Mouse (Mus musculus): ENCODE data around the gene Jund. TPM values are rescaled to one million over a fixed set of nuclear protein-coding genes. Genes with fewer than 3 reads are reported as not detected.

The Jund gene
- polyA plus RNA-seq, 1 experiment from 2014 or later: 97.7 TPM

DNA sequence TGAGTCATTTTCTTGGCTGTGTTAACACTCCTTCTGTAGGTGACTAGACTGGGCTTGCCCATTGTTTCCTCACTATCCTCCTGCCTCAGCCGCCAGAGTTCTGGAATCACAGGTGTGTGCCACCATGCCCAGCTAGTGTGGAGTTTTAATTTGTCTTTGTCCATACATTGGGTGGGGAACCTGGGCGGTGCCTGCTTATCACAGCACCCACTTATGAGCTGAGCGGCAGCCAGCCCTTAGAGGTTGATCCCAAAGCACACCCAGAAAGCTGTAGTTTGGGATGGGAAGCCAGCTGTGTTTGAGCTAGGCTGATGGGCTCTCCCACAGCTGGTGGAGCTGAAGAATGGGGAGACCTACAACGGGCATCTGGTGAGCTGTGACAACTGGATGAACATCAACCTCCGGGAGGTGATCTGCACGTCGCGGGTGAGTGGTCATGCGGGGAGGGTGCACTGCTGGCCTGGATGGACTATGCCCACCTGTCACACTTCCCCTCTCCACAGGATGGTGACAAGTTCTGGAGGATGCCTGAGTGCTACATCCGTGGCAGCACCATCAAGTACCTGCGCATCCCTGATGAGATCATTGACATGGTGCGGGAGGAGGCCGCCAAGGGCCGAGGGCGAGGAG, 21.2 kb upstream of the Jund start:
- ATAC-seq: no peak
- Histone ChIP-seq H3K27me3 (no peaks in the 10 kb centered on the region), H3K4me2 (replicated peaks) (no peak overlapping the region), H3K9ac (replicated peaks) (no peak overlapping the region), H3K4me1 (replicated peaks) (peaks cover 24% of the 10 kb centered on the region), H3K4me3 (replicated peaks) (no peak overlapping the region), H3K36me3 (peaks cover 32% of the 10 kb centered on the region), H3K27ac (no peak overlapping the region), H3K9me3 (no peaks in the 10 kb centered on the region)
- 95% methylated on average over 15 of the region's 15 CpGs for WGBS

DNA sequence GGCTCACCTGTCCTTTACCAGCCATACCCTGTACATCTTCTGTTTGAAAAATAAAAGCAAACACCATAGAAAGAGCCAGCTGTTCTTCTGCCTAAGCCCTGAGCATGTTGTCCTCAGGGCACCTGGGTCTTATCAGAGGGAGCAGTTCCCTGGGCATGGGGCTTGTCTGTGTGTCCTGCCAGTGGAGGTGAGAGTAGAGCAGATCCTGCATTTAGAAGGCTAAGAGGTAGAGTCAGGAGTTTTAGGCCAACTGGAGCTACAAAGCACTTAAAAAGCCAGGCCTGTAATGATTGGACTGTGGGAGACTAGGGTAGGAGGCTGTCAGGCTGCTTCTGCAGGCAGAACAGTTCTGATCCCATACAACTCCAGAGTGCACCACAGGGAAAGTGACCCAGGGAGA, 20.1 kb upstream of the Jund start:
- Histone ChIP-seq H3K4me2 (replicated peaks) (no peak overlapping the region), H3K27me3 (no peaks in the 10 kb centered on the region), H3K4me3 (replicated peaks) (no peak overlapping the region), H3K9ac (replicated peaks) (no peak overlapping the region), H3K27ac (no peak overlapping the region), H3K9me3 (no peaks in the 10 kb centered on the region), H3K36me3 (peaks cover 32% of the 10 kb centered on the region), H3K4me1 (replicated peaks) (peaks cover 21% of the 10 kb centered on the region)
- no peak for ATAC-seq

DNA sequence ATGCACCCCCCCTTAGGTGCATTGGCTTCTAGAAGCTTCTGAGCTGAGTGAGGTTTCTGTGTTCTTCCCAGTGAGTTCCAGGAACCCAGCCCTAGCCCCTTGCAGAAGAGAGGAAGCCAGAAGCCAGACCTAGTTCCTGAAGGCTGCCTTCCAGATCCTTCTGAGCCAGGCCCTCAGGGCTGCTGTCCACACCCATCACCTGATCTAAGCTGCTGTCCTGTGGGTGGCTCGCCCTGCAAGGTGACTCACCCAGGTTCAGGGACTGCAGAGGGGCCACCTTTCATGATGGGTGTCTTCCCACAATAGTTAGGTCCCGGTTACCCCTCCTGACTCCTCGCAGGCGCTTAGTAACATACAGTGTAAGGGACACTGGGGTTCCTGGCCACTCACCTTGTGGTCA, 19.3 kb upstream of the Jund start:
- no peaks in the 10 kb centered on the region for H3K9me3 ChIP-seq
- no peak overlapping the region for H3K4me3 ChIP-seq (replicated peaks)
- no peak overlapping the region for H3K27ac ChIP-seq
- WGBS: 95% methylated on average over 4 of the region's 4 CpGs
- peaks cover 17% of the 10 kb centered on the region for H3K4me1 ChIP-seq (replicated peaks)
- H3K9ac ChIP-seq (replicated peaks): no peak overlapping the region
- no peaks in the 10 kb centered on the region for H3K27me3 ChIP-seq
- no peak overlapping the region for H3K4me2 ChIP-seq (replicated peaks)
- ATAC-seq: no peak
- H3K36me3 ChIP-seq: peaks cover 32% of the 10 kb centered on the region

DNA sequence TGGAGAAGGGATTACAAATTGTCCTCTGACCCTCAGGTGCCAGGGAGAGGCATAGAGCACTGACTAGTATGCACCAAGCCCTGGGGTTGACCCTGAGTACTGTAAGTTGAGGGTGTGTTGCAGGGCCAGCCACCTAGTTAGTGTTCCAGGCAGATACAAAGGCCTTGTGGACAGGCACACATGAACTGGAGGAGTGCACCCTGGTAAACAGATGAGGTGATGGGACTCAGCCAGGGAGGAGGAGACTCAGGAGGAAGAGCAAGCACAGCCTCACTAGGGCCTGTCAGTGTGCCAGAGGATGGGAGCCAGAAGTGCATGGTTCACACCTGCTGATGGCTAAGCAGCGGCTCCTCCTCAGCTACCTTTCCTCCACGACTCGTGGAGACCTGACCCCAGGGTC, 18.7 kb upstream of the Jund start:
- H3K9me3 ChIP-seq: no peaks in the 10 kb centered on the region
- peaks cover 14% of the 10 kb centered on the region for H3K4me1 ChIP-seq (replicated peaks)
- WGBS: 86% methylated on average over 3 of the region's 3 CpGs
- H3K36me3 ChIP-seq: peaks cover 32% of the 10 kb centered on the region
- no peak overlapping the region for H3K4me3 ChIP-seq (replicated peaks)
- H3K9ac ChIP-seq (replicated peaks): no peak overlapping the region
- no peak overlapping the region for H3K4me2 ChIP-seq (replicated peaks)
- no peak overlapping the region for H3K27ac ChIP-seq
- ATAC-seq: no peak
- H3K27me3 ChIP-seq: no peaks in the 10 kb centered on the region

DNA sequence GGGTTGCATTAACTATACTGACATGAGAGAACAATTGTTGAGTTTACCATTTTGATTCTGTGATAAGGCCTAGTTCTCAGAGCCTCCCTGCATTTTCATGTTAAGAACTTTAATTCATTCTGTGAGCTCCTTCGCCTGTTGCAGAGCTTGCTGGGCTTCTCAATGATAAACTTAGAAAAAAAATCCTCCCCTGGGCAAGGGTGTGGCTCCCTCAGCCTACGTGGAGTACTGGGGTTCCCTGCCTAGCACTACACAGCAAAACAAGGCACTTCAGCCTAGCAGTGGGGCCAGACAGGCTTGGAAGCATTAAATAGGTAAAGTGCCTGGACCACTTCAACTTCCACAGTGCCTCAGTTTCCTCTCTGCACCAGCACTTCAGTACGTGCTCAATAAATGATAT, 17.3 kb upstream of the Jund start:
- no peak overlapping the region for H3K9ac ChIP-seq (replicated peaks)
- peaks cover 32% of the 10 kb centered on the region for H3K36me3 ChIP-seq
- H3K4me1 ChIP-seq (replicated peaks): peaks cover 13% of the 10 kb centered on the region
- H3K9me3 ChIP-seq: no peaks in the 10 kb centered on the region
- no peak overlapping the region for H3K4me3 ChIP-seq (replicated peaks)
- no peak overlapping the region for H3K27ac ChIP-seq
- 77% methylated on average over 3 of the region's 3 CpGs for whole genome bisulfite sequencing
- H3K27me3 ChIP-seq: no peaks in the 10 kb centered on the region
- ATAC-seq: no peak
- no peak overlapping the region for H3K4me2 ChIP-seq (replicated peaks)

DNA sequence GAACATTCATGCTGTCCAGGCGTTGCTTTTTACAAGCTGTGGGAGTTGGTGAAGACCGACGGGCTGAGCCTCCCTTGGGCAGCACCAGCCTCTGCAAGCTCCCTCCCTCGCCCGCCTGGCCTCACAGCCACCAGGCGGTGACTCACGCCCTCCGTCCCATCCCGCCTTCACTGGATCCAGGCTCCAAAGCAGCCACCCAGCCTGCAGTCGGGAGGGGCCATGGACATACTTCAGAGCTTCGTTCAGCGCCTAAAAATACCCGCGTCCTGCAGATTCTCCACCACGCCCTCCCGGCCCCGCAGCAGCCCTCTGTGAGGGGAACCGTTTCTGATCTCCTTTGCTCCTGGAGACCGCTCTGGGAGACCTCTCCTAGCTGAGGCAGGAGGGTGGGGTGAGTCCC, 16.6 kb upstream of the Jund start:
- WGBS: 8% methylated on average over 19 of the region's 19 CpGs
- ATAC-seq: no peak
- Histone ChIP-seq H3K4me2 (replicated peaks) (no peak overlapping the region; the same call in 1 of the 2 replicates), H3K27me3 (no peaks in the 10 kb centered on the region), H3K27ac (no peak overlapping the region), H3K4me1 (replicated peaks) (peaks cover 13% of the 10 kb centered on the region), H3K9me3 (no peaks in the 10 kb centered on the region), H3K4me3 (replicated peaks) (no peak overlapping the region), H3K9ac (replicated peaks) (peak overlapping the region; percentile 20; the same call in 1 of the 2 replicates), H3K36me3 (peaks cover 32% of the 10 kb centered on the region)

DNA sequence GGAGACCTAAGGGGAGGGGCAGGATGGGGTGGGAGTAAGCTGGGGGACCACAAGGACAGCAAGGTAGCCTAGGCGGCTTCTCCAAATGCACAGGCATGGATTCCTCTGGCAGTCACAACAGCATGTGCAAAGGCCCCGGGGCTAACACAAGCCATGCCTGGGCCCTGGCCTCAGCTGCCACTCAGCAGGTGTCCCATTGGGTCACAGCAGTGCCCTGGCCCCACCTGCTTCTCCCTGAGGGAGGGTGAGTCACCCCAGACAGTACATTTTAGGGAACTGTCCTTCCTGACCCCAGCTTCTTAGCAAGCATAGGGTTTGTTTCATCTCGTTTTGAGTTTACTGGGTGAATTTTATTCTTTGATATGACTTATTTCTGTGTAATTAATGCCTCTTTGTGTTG, 16.1 kb upstream of the Jund start:
- H3K27me3 ChIP-seq: no peaks in the 10 kb centered on the region
- no peak overlapping the region for H3K9ac ChIP-seq (replicated peaks)
- H3K36me3 ChIP-seq: peaks cover 27% of the 10 kb centered on the region
- no peak overlapping the region for H3K4me3 ChIP-seq (replicated peaks)
- no peak overlapping the region for H3K27ac ChIP-seq
- H3K4me1 ChIP-seq (replicated peaks): peaks cover 13% of the 10 kb centered on the region
- WGBS: 70% methylated on average over 3 of the region's 3 CpGs
- ATAC-seq: no peak
- H3K9me3 ChIP-seq: no peaks in the 10 kb centered on the region
- H3K4me2 ChIP-seq (replicated peaks): no peak overlapping the region

DNA sequence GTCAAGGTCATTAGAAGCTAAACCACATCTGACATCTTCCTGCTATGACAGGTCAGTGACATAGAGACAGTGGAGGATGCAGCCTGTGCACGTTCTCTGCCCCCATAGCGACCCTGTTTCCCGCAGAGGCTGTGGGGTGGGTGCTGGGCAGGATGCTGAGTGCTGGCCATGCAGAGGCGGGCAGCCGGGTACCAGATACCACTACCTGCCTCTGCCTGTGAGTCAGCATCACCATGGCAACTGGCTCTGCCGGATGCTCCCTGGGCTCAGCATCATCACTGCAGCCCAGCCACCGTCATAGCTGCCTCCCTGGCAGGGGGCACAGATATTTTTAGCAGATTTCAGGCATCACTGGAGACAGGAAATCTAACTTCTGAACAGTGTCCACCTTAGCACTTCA, 14.5 kb upstream of the Jund start:
- WGBS: 52% methylated on average over 7 of the region's 7 CpGs
- H3K4me2 ChIP-seq (replicated peaks): no peak overlapping the region
- H3K27me3 ChIP-seq: no peaks in the 10 kb centered on the region
- no peak overlapping the region for H3K4me3 ChIP-seq (replicated peaks)
- 0 out of 2 replicates have a peak overlapping the region, but pooled peaks have one; percentile 9 for H3K27ac ChIP-seq
- peaks cover 13% of the 10 kb centered on the region for H3K4me1 ChIP-seq (replicated peaks)
- H3K9me3 ChIP-seq: no peaks in the 10 kb centered on the region
- ATAC-seq: peak; percentile 67
- H3K36me3 ChIP-seq: peaks cover 11% of the 10 kb centered on the region
- peak overlapping the region; percentile 23; the same call in 1 of the 2 replicates for H3K9ac ChIP-seq (replicated peaks)

DNA sequence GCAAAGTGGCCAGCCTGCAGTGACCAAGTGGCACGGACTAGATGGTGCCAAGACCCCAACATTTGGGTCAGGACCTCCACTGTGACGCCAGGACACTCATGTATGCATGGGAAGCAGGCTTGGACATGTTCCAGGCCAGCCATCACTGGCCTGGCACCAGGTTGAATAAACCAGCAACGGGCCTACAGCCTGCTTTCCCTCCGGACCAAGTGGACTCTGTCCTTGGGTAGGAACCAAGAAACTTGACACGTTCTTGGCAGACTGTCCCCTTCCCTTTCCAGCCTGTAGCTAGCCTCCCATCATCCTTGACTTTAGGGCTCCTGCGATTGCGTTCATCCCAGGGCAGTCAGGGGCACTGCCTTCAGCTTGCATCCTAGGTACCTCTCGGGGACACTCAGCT, 11.2 kb upstream of the Jund start:
- Histone ChIP-seq H3K27ac (no peak overlapping the region), H3K36me3 (no peaks in the 10 kb centered on the region), H3K4me2 (replicated peaks) (no peak overlapping the region), H3K9ac (replicated peaks) (no peak overlapping the region), H3K9me3 (no peaks in the 10 kb centered on the region), H3K4me3 (replicated peaks) (no peak overlapping the region), H3K4me1 (replicated peaks) (peaks cover 26% of the 10 kb centered on the region), H3K27me3 (no peaks in the 10 kb centered on the region)
- 89% methylated on average over 8 of the region's 8 CpGs for WGBS
- no peak for ATAC-seq

DNA sequence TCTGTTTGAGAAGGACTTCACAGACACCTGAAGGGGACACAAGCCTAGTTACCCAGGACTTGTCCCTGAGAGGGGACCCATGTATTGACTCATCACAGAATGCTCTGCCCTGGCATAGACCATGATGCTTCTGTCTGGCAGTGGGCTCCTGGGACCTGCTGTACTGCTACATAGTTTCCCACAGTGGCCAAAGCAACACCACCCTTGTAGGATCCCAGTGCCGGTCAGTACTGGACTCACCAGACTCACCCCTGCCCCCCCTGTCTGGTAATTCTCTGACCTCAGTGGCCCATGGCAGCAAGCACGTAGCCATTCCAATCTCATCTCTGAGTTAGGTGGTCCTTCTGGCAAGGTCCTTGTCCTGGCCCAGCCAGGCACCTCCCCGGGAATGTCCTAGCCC, 10.6 kb upstream of the Jund start:
- no peaks in the 10 kb centered on the region for H3K36me3 ChIP-seq
- no peaks in the 10 kb centered on the region for H3K27me3 ChIP-seq
- H3K9ac ChIP-seq (replicated peaks): no peak overlapping the region
- peaks cover 26% of the 10 kb centered on the region for H3K4me1 ChIP-seq (replicated peaks)
- ATAC-seq: no peak
- H3K4me3 ChIP-seq (replicated peaks): no peak overlapping the region
- H3K4me2 ChIP-seq (replicated peaks): no peak overlapping the region
- 95% methylated on average over 3 of the region's 3 CpGs for WGBS
- H3K27ac ChIP-seq: no peak overlapping the region
- no peaks in the 10 kb centered on the region for H3K9me3 ChIP-seq

DNA sequence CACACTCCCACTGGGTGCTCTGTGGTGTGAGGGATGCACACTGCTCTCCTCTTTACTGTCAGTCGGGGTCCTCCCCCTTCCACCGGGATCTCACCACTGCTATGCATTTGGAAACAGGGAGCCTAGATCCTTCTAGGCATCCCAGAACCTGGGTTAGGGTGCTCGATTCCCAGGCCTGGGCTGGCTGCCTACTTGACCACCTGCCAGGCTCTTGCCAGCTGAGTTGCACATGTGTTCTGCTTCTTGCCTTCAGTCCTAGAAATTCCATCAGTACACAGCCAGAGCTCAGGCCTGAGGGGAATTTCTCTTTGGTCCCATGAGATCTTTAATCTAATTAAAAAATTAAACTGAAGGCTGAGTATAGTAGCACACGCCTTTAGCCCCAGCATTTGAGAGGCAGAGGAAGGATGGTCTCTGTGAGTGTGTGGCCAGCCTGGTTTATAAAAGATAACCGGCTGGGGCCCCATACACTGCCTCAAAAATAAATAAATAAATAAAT, 8.8 kb upstream of the Jund start:
- H3K27me3 ChIP-seq: no peaks in the 10 kb centered on the region
- no peak overlapping the region for H3K4me2 ChIP-seq (replicated peaks)
- H3K27ac ChIP-seq: no peak overlapping the region
- no peak overlapping the region for H3K4me3 ChIP-seq (replicated peaks)
- H3K9me3 ChIP-seq: no peaks in the 10 kb centered on the region
- no peaks in the 10 kb centered on the region for H3K36me3 ChIP-seq
- H3K9ac ChIP-seq (replicated peaks): no peak overlapping the region
- ATAC-seq: no peak
- H3K4me1 ChIP-seq (replicated peaks): peaks cover 20% of the 10 kb centered on the region
- WGBS: 79% methylated on average over 5 of the region's 5 CpGs

DNA sequence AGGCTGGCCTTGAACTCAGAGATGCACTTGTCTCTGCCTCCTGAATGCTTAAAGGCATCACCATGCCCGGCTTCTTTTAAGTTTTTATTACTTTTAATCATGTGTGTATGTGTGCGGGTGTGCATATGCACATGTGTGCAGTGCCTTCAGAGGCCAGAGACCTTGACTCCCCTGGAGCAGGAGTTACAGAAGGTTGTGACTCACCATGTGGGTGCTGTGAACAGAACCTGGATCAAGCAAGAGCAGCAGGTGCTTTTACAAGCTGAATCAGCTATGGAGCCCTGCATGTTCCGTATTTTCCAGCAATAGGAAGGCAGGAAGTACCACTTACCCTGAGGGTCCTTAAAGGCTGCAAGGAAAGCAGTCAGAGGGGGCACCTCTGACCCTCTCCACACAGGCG, 7.5 kb upstream of the Jund start:
- H3K27ac ChIP-seq: peak overlapping the region; percentile 66
- ATAC-seq: no peak
- H3K4me3 ChIP-seq (replicated peaks): peak overlapping the region; percentile 28
- H3K36me3 ChIP-seq: no peaks in the 10 kb centered on the region
- H3K9ac ChIP-seq (replicated peaks): peak overlapping the region; percentile 51; the same call in 1 of the 2 replicates
- no peaks in the 10 kb centered on the region for H3K9me3 ChIP-seq
- 58% methylated on average over 4 of the region's 4 CpGs for WGBS
- H3K27me3 ChIP-seq: no peaks in the 10 kb centered on the region
- peak overlapping the region; percentile 57 for H3K4me2 ChIP-seq (replicated peaks)
- H3K4me1 ChIP-seq (replicated peaks): peaks cover 31% of the 10 kb centered on the region

DNA sequence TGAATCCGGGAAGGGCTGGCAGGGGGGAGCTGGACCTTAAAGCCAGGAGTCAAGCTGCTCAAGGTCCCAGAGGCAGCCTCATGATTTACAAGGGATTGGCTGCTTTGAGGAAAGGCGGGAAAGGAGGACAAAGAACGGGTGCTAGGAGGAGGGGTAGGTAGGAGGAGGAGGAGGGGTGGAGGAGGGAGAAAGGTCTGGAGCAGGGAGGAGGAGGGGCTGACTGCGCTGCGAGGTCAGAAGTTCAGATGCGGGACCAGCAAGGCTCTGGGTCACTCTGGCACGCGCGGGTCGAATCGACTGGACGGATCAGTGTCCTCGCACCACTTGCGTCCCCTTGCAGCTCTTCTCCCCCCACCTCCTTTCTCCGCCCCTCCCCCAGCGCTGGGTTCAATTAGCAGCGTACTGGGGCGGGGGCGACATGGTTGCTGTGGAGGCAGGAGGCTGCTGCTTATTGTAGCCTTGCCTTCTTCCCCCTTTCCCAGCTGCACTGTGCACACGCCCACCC, 7.0 kb upstream of the Jund start:
- H3K9me3 ChIP-seq: no peaks in the 10 kb centered on the region
- no peaks in the 10 kb centered on the region for H3K36me3 ChIP-seq
- WGBS: 1% methylated on average over 20 of the region's 20 CpGs
- H3K4me1 ChIP-seq (replicated peaks): peaks cover 37% of the 10 kb centered on the region
- peak overlapping the region; percentile 28 for H3K4me3 ChIP-seq (replicated peaks)
- peak; percentile 67 for ATAC-seq
- H3K27ac ChIP-seq: peak overlapping the region; percentile 66
- no peaks in the 10 kb centered on the region for H3K27me3 ChIP-seq
- peak overlapping the region; percentile 57 for H3K4me2 ChIP-seq (replicated peaks)
- peak overlapping the region; percentile 51; the same call in 1 of the 2 replicates for H3K9ac ChIP-seq (replicated peaks)

Measured in midbrain, embryonic 13.5 days (tissue).